Mouse (Mus musculus) thymus, adult 2 months (tissue): Measurements from ENCODE around the gene Cldn4. TPM values are rescaled to one million over a fixed set of nuclear protein-coding genes. Genes with fewer than 3 reads are reported as not detected.
A peak's percentile ranks its signal among the peaks of the same experiment; 100 is the strongest.

Experiments
- DNase-seq: peaks from one replicate; pipeline ENCODE4 v3.0.0; 2021
- H3K27ac ChIP-seq: fragments of 200-500 bp; 2 replicates; pipeline ENCODE4 v1.5.1; 2012; ENCODE audit warnings: low read length, control low read depth; ENCODE audit not compliant: control insufficient read depth, insufficient read depth
- H3K27me3 ChIP-seq: fragments of 200-500 bp; 2 replicates; pipeline ENCODE4 v1.6.1; 2012; ENCODE audit warnings: mild to moderate bottlenecking, low read length, moderate library complexity, mixed read lengths; ENCODE audit not compliant: control insufficient read depth, insufficient read depth
- H3K36me3 ChIP-seq: fragments of 200-500 bp; 2 replicates; pipeline ENCODE4 v1.6.1; 2012; ENCODE audit warnings: mild to moderate bottlenecking, low read length, moderate library complexity; ENCODE audit not compliant: control insufficient read depth, insufficient read depth
- H3K4me1 ChIP-seq: fragments of 200-500 bp; replicated peaks from 2 replicates; pipeline ENCODE4 v1.6.1; 2012; ENCODE audit warnings: low read length; ENCODE audit not compliant: control insufficient read depth, insufficient read depth
- H3K4me3 ChIP-seq: fragments of 200-500 bp; 2 replicates; pipeline ENCODE4 v1.5.1; 2012; ENCODE audit warnings: mild to moderate bottlenecking, low read length, control low read depth, moderate library complexity; ENCODE audit not compliant: control insufficient read depth, insufficient read depth
- CTCF ChIP-seq: fragments of 200-500 bp; IDR thresholded peaks from 2 replicates; pipeline ENCODE4 v1.5.1; 2012; ENCODE audit warnings: mild to moderate bottlenecking, control low read depth, low read length, moderate library complexity, borderline replicate concordance; ENCODE audit not compliant: control insufficient read depth, poor library complexity, insufficient read depth; ENCODE audit errors: extremely low read depth
- POLR2A ChIP-seq: fragments of 200-500 bp; IDR thresholded peaks from 2 replicates; pipeline ENCODE4 v1.6.1; 2012; ENCODE audit warnings: mild to moderate bottlenecking, low read length, control low read depth, moderate library complexity; ENCODE audit not compliant: control insufficient read depth, poor library complexity, insufficient read depth; ENCODE audit errors: extremely low read depth
- WGBS: fragments of 180-500 bp; shearing (Covaris S2); methylation state at CpG from one replicate; pipeline ENCODE4 v1.1.7; 2018; 5-methylcytosine and 5-hydroxymethylcytosine counted together
- polyA plus RNA-seq: library from polyadenylated mRNA; depleted of rRNA; stranded (reverse); fragments of >200 nt; gene quantifications from 2 replicates; pipeline ENCODE4 v1.2.3, GENCODE M21; 2012

Cldn4 gene
- polyA plus RNA-seq, 1 experiment = 57.8 TPM

DNA sequence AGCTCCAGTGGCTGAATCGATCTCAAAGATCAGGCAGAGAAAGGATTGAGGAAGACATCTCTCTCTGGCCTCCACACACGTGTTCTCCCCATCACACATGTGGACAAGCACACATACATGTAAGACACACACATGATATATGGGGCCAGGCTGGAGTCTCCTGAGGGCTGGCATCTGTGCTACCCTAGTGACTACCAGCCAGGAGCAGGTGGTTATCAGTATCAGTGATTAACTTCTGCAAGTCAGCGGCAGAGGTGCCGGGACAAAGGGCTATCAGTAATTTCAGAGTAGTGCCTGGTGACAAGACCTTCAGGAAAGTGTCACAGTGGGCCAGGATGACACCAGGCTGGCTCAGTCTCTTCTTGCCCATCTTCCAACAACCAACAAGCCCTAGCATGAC is 33.0 kb downstream of the Cldn4 start:
- 96% methylated on average over 4 of the region's 4 CpGs for WGBS
- Histone ChIP-seq H3K27ac (no peak overlapping the region), H3K36me3 (no peaks in the 10 kb centered on the region), H3K4me3 (no peak overlapping the region), H3K4me1 (no peaks in the 10 kb centered on the region), H3K27me3 (no peaks in the 10 kb centered on the region; the same call in 1 of the 2 replicates)
- TF ChIP-seq CTCF (no peak), POLR2A (no peak)
- DNase-seq = no peak

DNA sequence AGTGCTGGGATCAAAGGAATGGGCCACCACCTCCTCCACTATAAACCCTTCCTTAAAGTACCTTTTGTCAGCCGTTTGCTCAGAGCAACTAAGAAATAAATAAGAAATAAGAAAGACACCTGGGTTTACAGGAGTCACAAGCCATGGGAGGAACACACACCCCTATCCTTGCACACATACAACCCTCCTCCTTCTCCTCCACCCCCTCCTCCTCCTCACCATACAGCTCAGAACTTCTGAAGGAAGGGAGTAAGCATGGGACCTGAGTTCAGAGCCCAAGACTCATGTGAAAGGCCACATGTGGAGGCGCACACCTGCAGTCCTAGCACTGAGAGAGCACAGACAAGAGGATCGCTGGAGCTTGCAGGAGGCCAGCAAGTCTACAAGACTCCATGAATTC is 33.4 kb downstream of the Cldn4 start:
- no peak overlapping the region for H3K27ac ChIP-seq

DNA sequence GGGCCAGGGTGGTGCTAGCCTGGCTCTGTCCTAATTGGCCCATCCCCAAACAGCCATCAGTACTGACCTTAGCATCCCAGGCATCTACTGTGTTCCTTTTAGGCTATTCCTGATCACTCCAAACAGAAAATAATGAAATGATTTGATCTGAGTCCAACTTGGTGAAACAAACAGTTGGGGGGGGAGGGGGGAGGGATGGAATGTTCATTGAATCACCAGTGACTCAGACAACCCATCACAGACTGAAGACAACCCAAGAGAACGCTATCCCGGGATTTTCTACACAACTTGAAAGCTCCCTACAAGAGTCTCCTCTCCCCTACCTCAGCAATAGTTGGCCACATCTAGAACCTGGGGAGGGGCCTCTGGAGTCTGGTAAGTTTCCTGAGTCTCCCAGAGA is 34.8 kb downstream of the Cldn4 start:
- no peaks in the 10 kb centered on the region for H3K36me3 ChIP-seq
- 91% methylated on average over 2 of the region's 2 CpGs for WGBS
- no peak for TF ChIP-seq CTCF
- TF ChIP-seq POLR2A = no peak
- H3K4me1 ChIP-seq = no peaks in the 10 kb centered on the region
- no peak overlapping the region for H3K4me3 ChIP-seq
- no peak overlapping the region for H3K27ac ChIP-seq
- H3K27me3 ChIP-seq = no peaks in the 10 kb centered on the region
- DNase-seq = no peak

More for the DNA sequence above, 33.4 kb downstream of the Cldn4 start:
- Histone ChIP-seq H3K36me3 (no peaks in the 10 kb centered on the region), H3K4me1 (no peaks in the 10 kb centered on the region), H3K27me3 (no peaks in the 10 kb centered on the region; the same call in 1 of the 2 replicates), H3K4me3 (no peak overlapping the region)
- 73% methylated on average over 3 of the region's 3 CpGs for WGBS
- DNase-seq = no peak
- no peak for TF ChIP-seq CTCF
- no peak for TF ChIP-seq POLR2A

DNA sequence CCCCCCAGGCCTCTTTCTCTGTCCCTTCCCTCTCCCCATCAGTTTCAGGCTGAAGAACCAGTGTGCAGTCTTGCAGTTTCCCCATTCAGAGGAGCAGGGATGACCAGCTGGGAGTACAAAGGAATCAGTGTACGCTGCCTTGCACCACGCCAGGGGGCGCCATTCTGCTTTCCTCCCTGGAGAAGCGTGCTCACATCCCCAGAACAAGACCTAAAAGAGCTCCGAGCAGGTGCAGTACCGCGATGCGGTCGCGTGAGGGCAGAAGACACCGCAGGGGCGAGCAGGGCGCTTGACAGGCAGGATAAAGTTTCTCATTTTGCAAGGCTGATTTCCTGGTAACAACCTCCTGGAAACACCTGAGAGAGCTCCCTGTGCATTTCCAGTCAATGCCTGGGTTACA is 39.6 kb downstream of the Cldn4 start:
- under 1% methylated on average over 13 of the region's 13 CpGs for WGBS
- Histone ChIP-seq H3K4me3 (no peak overlapping the region), H3K27me3 (no peaks in the 10 kb centered on the region)

DNA sequence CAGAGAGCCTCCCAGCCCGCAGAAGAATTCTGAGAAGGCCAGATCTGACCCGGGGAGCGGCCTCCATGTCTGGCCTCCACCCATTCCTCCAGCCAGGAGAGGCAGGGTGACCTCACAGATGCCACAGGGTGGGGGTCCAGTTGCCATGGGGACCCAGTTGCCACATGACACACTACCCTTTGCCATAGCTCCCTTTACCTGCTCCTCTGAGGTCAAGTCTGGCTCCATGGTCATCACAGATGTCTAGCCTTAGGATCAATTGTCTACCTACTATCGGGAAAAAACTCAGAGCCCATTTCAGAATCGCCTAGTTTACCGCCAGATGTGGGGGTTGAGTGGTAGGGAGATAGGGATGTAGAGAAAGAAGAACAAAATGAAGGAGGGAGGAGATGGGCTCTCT is 40.1 kb downstream of the Cldn4 start, which contains the start of gene Tmem270:
TSS of gene Tmem270 (minus strand) at position 101 of the 400 bp plus-strand sequence.
- DNase-seq = no peak
- Histone ChIP-seq H3K4me3 (no peak within 1 kb of the TSS), H3K36me3 (no peaks in the 10 kb centered on the region), H3K27me3 (no peaks in the 10 kb centered on the region), H3K27ac (no peak within 1 kb of the TSS), H3K4me1 (no peaks in the 10 kb centered on the region)
- TF ChIP-seq POLR2A = no peak
- TF ChIP-seq CTCF = no peak
- WGBS = 91% methylated on average over 6 of the region's 6 CpGs

More for the DNA sequence above, 39.6 kb downstream of the Cldn4 start:
- DNase-seq = peak; percentile 96
- TF ChIP-seq CTCF = peak; percentile 99
- TF ChIP-seq POLR2A = no peak
- H3K27ac ChIP-seq = no peak overlapping the region
- H3K36me3 ChIP-seq = no peaks in the 10 kb centered on the region
- H3K4me1 ChIP-seq = no peaks in the 10 kb centered on the region

DNA sequence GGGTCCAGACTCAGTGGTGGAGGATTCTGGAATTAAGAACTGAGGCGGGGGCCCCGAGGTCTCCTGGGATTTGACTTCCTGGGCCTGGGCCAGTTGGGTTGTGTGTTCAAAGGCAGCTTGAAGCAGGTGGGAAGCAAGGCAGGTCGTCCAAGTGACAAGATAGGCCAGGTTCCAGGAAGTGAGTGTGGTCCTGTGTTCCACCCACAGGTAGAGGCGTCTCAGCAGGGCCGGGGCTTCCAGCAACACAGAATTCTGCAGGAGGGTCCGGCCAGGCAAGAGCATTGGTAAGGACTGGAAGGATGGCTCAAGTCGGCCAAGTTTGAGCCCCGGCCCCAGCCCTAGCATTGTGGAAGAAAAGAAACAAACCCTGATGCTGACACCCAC is 45.1 kb downstream of the Cldn4 start:
- H3K27ac ChIP-seq = no peak overlapping the region
- no peak for DNase-seq
- 81% methylated on average over 8 of the region's 8 CpGs for WGBS
- no peaks in the 10 kb centered on the region for H3K4me1 ChIP-seq
- H3K4me3 ChIP-seq = no peak overlapping the region
- no peaks in the 10 kb centered on the region for H3K36me3 ChIP-seq
- TF ChIP-seq CTCF = no peak
- no peak for TF ChIP-seq POLR2A
- no peaks in the 10 kb centered on the region for H3K27me3 ChIP-seq

DNA sequence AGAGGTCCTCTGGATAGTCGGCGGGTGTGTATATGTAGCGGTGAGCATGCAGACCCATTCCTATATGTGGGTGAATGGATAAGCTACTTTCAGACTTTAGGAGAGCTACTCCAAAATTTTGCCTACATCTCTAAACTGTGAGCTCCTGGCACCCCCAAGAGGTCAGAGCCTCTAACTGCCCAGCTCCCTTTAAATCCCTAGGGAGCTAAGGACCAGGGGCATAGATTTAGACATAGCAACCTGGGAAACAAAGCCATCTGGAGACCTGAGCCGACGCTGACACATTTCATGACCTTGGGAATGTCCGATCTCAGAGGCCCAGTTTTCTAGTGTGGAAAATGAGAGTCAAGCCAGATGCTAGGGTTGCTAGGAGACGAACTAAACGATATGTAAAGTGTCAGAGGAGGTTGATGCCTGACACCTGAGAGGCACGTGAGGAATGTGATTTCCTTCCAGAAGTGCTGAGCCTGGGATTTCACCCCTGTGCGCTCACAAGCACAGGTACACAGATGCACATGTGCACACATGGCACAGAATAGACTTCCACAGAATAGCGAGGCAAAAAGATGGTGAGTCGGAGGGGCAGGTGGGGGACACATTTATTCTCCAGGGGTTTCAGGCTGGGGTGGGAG is 45.6 kb downstream of the Cldn4 start:
- no peak overlapping the region for H3K27ac ChIP-seq
- DNase-seq = peak; percentile 11
- H3K4me3 ChIP-seq = no peak overlapping the region
- TF ChIP-seq CTCF (no peak), POLR2A (no peak)
- no peaks in the 10 kb centered on the region for H3K27me3 ChIP-seq
- 57% methylated on average over 12 of the region's 12 CpGs for WGBS
- H3K36me3 ChIP-seq = no peaks in the 10 kb centered on the region
- no peaks in the 10 kb centered on the region for H3K4me1 ChIP-seq

DNA sequence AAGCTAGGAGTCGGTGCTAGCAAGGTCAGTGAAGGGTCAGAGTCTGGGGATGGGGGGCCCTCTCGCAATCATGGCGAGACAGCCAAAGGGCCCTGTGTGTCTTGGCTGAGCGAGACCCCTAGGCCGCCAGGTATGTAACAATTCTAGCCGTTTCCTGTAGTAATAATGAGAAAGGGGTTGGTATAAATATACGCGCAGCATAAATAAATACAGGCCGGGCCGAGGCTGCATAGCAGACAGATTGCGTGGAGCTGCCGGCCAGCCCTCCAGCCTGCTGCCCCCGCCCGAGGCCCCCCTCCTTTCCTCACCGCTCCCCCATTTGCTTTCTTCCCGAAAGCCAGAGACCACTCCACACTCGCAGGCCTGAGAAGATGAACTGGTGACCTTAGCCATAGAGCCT is 49.1 kb downstream of the Cldn4 start:
- WGBS = 94% methylated on average over 17 of the region's 17 CpGs
- Histone ChIP-seq H3K27ac (no peak overlapping the region), H3K4me1 (no peaks in the 10 kb centered on the region), H3K27me3 (no peaks in the 10 kb centered on the region), H3K36me3 (no peaks in the 10 kb centered on the region), H3K4me3 (no peak overlapping the region)
- DNase-seq = no peak
- no peak for TF ChIP-seq POLR2A
